Mouse (Mus musculus) liver, embryonic 14.5 days (tissue): ENCODE data around the gene Exosc5.

Experiments used
- CTCF ChIP-seq: IDR thresholded peaks from 2 replicates; pipeline ENCODE4 v1.5.1; 2016; ENCODE audit warnings: antibody characterized with exemption, low read depth, control low read depth
- EP300 ChIP-seq: IDR thresholded peaks from 2 replicates; pipeline ENCODE4 v1.6.1; 2016; ENCODE audit warnings: antibody characterized with exemption, low read depth

DNA sequence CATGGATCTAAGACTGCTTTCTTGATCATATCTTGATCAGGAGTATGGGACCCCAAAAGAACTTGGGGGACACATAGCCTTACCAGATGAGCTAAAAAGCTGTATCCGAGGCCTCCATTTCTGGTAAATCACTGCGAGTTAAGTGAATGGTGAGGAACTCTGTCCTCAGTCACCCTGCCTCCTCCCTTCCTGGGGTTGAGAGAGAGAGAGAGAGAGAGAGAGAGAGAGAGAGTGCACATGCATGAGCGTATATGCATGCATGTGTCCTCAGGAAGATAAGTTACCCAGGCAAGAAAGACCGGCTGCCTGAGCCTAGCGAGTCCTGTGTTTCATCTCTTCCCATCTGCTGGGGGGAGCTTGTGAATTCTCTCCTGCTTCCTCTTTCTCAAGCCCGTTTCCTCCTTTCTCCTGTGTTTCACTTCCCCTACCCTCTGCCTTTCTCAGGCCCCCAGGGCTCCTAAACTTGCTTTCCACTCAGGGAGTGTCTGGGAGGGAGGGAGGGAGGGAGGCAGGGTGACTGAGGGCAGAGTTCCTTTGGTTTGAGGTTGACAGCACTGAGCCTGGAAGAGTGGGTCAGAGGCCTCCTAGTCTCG, 47.7 kb downstream of the Exosc5 start:
- no peak for TF ChIP-seq EP300
- no peak for TF ChIP-seq CTCF
